Mouse (Mus musculus) megakaryocyte, embryonic 14.5 days (primary cell): ENCODE results near the gene Ppp1ca. TPM values are rescaled to one million over a fixed set of nuclear protein-coding genes. Genes with fewer than 3 reads are reported as not detected.
A peak's percentile ranks its signal among the peaks of the same experiment; 100 is the strongest.

Experiments used
- H3K27me3 ChIP-seq: replicated peaks from 2 replicates; pipeline ENCODE3; 2012; ENCODE audit warnings: inconsistent platforms
- H3K36me3 ChIP-seq: replicated peaks from 2 replicates; pipeline ENCODE3; 2012; ENCODE audit warnings: low read length, inconsistent platforms, mixed read lengths
- H3K4me1 ChIP-seq: 2 replicates; pipeline ENCODE4 v1.6.1; 2012; ENCODE audit warnings: inconsistent platforms
- H3K4me3 ChIP-seq: replicated peaks from 2 replicates; pipeline ENCODE3; 2012; ENCODE audit warnings: moderate library complexity, mild to moderate bottlenecking, inconsistent platforms
- H3K9me3 ChIP-seq: 2 replicates; pipeline ENCODE4 v1.6.1; 2012; ENCODE audit warnings: inconsistent platforms
- FLI1 ChIP-seq: IDR thresholded peaks from 2 replicates; pipeline ENCODE4 v1.6.1; 2012; ENCODE audit warnings: low read length, inconsistent platforms, mixed read lengths
- GATA1 ChIP-seq: IDR thresholded peaks from 3 replicates; pipeline ENCODE4 v1.6.1; 2012; ENCODE audit warnings: mixed read lengths, low read length, inconsistent platforms, borderline replicate concordance
- polyA plus RNA-seq: library from polyadenylated mRNA; stranded (reverse); fragments of >175 nt; gene quantifications from 2 replicates; pipeline ENCODE4 v1.2.3, GENCODE M21; 2012; ENCODE audit warnings: low replicate concordance; ENCODE audit not compliant: insufficient read depth

Gene Ppp1ca
- polyA plus RNA-seq, result 268 and 792 TPM in 2 replicates

DNA sequence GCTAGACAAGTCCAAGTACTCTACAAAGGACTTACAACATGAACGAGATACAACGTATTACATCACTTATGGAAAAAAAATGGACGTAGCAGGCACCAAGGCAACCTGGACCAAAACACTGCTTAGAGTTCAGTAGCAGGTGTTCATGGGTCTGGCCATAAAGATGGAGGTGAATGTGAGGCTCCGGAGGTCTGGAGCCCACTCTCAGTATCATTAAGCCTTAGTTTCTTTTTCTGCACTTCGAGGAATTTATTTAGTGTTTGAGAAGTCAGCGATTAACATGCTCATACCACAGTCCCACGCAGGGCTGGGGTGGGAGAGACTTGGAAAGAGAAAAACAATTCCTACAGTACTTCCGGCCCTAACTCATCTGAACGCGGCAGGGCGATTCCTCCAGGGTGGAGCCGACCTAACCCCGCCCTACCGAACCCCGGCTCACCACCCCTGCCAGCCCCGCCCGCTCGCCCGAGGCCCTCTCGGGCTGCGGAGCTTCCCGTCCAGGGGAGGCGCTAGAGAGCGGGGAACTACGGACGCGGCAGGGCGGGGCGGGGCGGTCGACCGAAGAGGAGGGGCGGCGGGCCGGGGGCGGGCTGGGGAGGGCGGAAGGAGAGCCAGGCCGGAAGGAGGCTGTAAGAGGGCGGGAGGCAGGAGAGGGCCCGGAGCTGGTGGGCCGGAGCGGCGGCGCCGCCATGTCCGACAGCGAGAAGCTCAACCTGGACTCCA lies at the start of gene Ppp1ca:
Gene Ppp1ca, plus strand, starts transcription at position 538 of the 723 bp plus-strand sequence.
- TF ChIP-seq GATA1 (no peak), FLI1 (no peak)
- Histone ChIP-seq H3K4me1 (peaks cover 88% of the 10 kb centered on the region), H3K27me3 (no peaks in the 10 kb centered on the region), H3K4me3 (peak within 1 kb of the TSS; percentile 98), H3K36me3 (peaks cover 68% of the 10 kb centered on the region), H3K9me3 (no peaks in the 10 kb centered on the region)

DNA sequence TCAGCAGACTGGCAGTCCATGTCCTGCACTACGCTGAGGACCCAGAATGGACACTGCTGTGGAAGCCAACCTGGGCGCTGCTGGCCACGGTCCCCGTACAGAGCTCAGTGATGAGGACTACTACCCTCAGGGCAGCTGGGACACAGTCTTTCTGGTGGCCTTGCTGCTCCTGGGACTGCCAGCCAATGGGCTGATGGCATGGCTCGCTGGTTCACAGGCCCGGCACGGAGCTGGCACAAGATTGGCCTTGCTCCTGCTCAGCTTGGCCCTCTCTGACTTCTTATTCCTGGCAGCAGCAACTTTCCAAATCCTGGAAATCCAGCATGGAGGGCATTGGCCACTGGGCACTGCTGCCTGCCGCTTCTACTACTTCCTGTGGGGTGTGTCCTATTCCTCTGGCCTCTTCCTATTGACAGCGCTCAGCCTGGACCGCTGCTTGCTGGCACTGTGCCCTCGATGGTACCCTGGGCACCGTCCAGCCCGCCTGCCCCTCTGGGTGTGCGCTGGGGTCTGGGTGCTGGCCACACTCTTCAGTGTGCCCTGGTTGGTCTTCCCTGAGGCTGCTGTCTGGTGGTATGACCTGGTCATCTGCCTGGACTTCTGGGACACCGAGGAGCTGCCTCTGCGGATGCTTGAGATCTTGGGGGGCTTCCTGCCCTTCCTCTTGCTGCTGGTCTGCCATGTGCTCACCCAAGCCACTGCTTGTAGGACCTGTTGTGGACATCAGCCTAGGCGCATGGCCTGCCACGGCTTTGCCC lies 49.3 kb upstream of the Ppp1ca start:
- no peaks in the 10 kb centered on the region; the same call in 1 of the 2 replicates for H3K9me3 ChIP-seq
- H3K4me3 ChIP-seq, result no peak overlapping the region
- H3K36me3 ChIP-seq, result peaks cover 2% of the 10 kb centered on the region
- H3K4me1 ChIP-seq, result peaks cover 69% of the 10 kb centered on the region
- TF ChIP-seq GATA1 (no peak), FLI1 (no peak)
- H3K27me3 ChIP-seq, result peaks cover 40% of the 10 kb centered on the region

DNA sequence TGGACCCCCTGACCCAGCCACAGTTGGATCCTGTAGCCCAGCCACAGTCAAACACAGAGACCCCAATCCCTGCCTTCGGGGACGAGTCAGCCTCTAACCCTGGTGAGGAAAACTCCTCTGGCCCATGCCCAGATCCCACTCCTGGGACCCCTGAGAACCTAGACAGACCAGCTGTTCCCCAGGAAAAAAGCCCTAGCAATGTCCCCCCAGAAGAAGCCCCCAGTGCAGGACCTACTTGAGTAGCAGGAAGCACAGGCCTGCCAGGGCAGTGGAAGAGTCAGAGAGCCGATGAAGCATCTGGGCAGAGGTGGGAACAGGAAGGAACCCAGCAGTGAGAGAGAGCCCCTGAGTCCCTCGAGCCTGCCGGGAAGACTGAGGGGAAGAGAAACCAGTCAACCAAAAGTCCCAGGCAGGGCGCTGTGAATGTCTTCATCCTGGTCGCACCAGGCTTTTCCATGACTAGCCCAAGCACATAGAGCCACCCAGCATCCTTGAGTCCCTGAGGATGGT lies 48.1 kb upstream of the Ppp1ca start, which contains the start of gene Cabp4:
Gene Cabp4, minus strand, starts transcription at position 275 of the 510 bp plus-strand sequence.
- Histone ChIP-seq H3K4me1 (peaks cover 68% of the 10 kb centered on the region), H3K27me3 (peaks cover 35% of the 10 kb centered on the region), H3K9me3 (no peaks in the 10 kb centered on the region; the same call in 1 of the 2 replicates), H3K36me3 (peaks cover 2% of the 10 kb centered on the region), H3K4me3 (no peak within 1 kb of the TSS)
- TF ChIP-seq GATA1, result no peak
- no peak for TF ChIP-seq FLI1

- H3K27me3 ChIP-seq, result peaks cover 30% of the 10 kb centered on the region
- H3K4me3 ChIP-seq, result no peak overlapping the region
- peaks cover 69% of the 10 kb centered on the region for H3K4me1 ChIP-seq
- peaks cover 11% of the 10 kb centered on the region for H3K36me3 ChIP-seq
- TF ChIP-seq GATA1, result no peak
- H3K9me3 ChIP-seq, result no peaks in the 10 kb centered on the region; the same call in 1 of the 2 replicates
These were observed 47.0 kb upstream of the Ppp1ca start for GRCm38 (mm10) chr19:4144550-4145498.

GRCm38 (mm10) chr19:4145936-4146335 lies 45.9 kb upstream of the Ppp1ca start:
- H3K9me3 ChIP-seq, result no peaks in the 10 kb centered on the region; the same call in 1 of the 2 replicates
- H3K4me3 ChIP-seq, result no peak overlapping the region
- peaks cover 73% of the 10 kb centered on the region for H3K4me1 ChIP-seq
- TF ChIP-seq GATA1 (no peak), FLI1 (no peak)
- peaks cover 22% of the 10 kb centered on the region for H3K36me3 ChIP-seq
- peaks cover 20% of the 10 kb centered on the region for H3K27me3 ChIP-seq

GRCm38 (mm10) chr19:4146366-4147021 lies 45.4 kb upstream of the Ppp1ca start:
- TF ChIP-seq GATA1, result no peak
- no peak for TF ChIP-seq FLI1
- Histone ChIP-seq H3K9me3 (no peaks in the 10 kb centered on the region; the same call in 1 of the 2 replicates), H3K4me1 (peaks cover 79% of the 10 kb centered on the region), H3K36me3 (peaks cover 28% of the 10 kb centered on the region), H3K4me3 (no peak overlapping the region), H3K27me3 (peaks cover 15% of the 10 kb centered on the region)

DNA sequence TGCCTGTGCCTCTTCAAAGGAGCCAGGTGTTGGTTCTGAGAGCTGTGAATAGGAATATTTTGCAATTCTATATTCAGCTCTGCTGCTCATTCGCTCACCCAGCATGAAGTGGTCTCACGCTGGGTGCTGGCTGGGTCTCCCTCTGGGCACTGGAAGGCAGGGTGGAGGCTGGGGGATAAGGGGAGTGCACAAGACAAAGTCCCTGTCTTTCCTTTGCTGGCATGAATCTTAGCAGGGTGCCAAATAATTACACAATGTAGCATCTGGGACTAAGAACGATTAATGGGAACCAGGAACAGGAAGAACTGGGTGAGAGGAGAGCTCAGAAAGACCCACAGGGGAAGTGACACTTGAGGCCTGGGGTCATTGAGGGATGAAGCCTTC lies 44.9 kb upstream of the Ppp1ca start:
- no peaks in the 10 kb centered on the region; the same call in 1 of the 2 replicates for H3K9me3 ChIP-seq
- no peak for TF ChIP-seq FLI1
- no peak for TF ChIP-seq GATA1
- H3K36me3 ChIP-seq, result peaks cover 33% of the 10 kb centered on the region
- H3K27me3 ChIP-seq, result peaks cover 13% of the 10 kb centered on the region
- no peak overlapping the region for H3K4me3 ChIP-seq
- peaks cover 84% of the 10 kb centered on the region for H3K4me1 ChIP-seq

DNA sequence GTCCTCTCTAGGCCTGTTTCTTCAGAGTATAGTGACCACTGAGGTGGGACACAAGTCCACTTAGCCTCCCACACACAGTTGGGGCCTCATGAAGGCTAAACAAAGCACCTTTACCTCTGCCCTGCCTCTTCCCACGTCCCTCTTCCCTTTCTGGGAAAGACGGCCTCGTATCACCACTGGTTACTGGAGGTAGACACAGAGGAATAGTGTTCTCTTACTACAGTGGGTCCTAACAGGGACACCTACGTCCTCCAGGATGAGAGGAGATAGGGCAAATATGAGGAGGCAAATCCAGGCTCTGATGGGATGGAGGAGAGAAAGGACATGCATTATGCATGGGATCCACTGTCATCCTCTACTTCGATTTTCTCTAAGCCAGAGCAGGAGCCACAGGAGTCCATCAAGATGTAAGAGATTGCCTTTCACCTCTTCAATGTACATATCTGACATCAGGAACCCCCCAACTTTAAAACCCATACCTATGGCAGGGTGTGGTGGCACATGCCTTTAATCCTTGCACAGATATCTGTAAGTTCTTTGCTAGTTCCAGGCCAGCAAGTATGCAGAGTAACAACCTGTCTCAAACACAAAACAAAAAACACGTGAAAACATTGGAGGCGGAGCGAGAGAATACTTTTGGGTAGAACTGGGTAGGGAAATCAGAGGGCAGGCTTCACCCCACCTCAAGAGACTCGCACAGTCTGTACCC lies 43.9 kb upstream of the Ppp1ca start:
- H3K4me3 ChIP-seq, result peak overlapping the region; percentile 92
- no peaks in the 10 kb centered on the region; the same call in 1 of the 2 replicates for H3K9me3 ChIP-seq
- no peak for TF ChIP-seq GATA1
- TF ChIP-seq FLI1, result no peak
- H3K4me1 ChIP-seq, result peaks cover 85% of the 10 kb centered on the region
- H3K36me3 ChIP-seq, result peaks cover 42% of the 10 kb centered on the region
- H3K27me3 ChIP-seq, result peaks cover 6% of the 10 kb centered on the region
